Mouse (Mus musculus): ENCODE measurements around the gene Zcchc3. TPM values are rescaled to one million over a fixed set of nuclear protein-coding genes. Genes with fewer than 3 reads are reported as not detected.

The Zcchc3 gene
- polyA plus RNA-seq, 1 experiment from 2014 or later: 47.8 TPM

DNA sequence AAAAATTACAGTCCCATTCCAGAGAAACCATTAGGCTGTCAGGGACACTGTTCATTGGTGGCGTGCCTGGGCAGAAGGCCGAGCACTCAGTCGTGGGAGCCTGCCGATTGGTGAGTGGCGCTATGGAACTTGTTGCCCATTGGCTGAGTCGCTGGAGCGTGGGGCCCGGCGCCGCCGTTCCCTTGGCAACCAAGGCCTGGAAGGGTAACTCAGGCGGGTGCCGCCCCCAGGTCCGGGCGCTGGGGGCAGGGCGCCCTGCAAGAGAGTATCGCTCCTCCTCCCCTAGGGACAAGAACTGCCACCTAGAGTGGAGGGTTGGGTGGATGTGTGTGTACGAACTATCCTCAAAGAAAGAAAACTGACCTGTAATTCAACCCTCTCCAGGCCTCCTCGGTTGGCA is 8.7 kb downstream of the Zcchc3 start:
- Histone ChIP-seq H3K9ac (peak overlapping the region; percentile 57), H3K27me3 (no peaks in the 10 kb centered on the region), H3K9me3 (no peaks in the 10 kb centered on the region), H3K4me3 (peak overlapping the region; percentile 38), H3K4me2 (peak overlapping the region; percentile 66), H3K36me3 (no peaks in the 10 kb centered on the region), H3K4me1 (peaks cover 36% of the 10 kb centered on the region), H3K27ac (peak overlapping the region; percentile 80)
- WGBS: under 1% methylated on average over 19 of the region's 19 CpGs
- ATAC-seq (ENCODE audit: insufficient number of reproducible peaks, insufficient read depth, low FRiP score, low TSS enrichment, low read depth): peak; percentile 94

DNA sequence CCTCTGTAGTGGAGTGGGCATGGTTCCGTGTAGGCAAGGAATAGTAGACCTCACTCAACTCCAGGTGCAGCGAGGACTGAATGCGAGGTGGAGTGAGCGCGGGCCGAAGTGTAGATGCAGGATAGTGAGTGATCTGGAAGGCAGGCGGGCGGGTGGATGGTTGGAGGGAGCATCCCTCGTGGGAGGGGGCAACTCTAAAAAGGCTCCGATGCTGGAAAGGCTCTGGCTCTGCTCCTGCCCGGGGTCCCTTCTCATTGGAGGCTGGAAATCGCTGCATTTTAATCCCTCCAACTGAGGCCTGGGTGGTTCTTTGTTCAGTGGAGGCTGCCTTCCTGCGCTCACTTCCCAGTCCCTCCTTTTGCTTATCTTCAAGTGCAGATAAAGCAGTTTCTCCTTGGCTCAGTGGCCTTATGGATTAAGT is 15.7 kb downstream of the Zcchc3 start:
- Histone ChIP-seq H3K27me3 (no peaks in the 10 kb centered on the region), H3K4me2 (peak overlapping the region; percentile 88), H3K9me3 (no peaks in the 10 kb centered on the region), H3K27ac (peak overlapping the region; percentile 100), H3K4me1 (peaks cover 31% of the 10 kb centered on the region), H3K36me3 (peaks cover 5% of the 10 kb centered on the region; the same call in 1 of the 2 replicates), H3K4me3 (peak overlapping the region; percentile 84), H3K9ac (peak overlapping the region; percentile 96)
- ATAC-seq (ENCODE audit: insufficient number of reproducible peaks, insufficient read depth, low FRiP score, low TSS enrichment, low read depth): peak; percentile 10; the same call in 1 of the 2 replicates
- 1% methylated on average over 13 of the region's 13 CpGs for WGBS

DNA sequence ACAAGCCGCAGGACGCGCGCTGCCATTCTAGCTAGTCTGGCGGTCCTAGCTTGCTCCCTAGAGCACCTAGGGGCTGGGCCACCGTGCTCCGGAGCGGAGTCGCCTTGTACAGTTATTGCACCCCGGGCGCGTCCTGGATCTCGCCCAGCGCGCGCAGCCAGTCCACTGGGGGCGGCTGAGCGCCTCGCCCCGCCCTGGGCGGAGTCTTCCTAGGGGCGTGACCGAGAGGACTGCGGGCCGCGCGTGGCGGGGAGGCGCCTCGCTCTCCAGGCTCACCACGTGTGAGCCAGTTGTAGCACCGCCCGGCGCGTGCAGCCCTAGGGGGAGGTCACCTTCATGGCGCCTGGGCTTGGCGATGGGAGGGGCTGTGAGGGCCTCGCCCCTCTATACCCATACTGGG is 16.1 kb downstream of the Zcchc3 start:
- peak; percentile 83 for ATAC-seq (ENCODE audit: insufficient number of reproducible peaks, insufficient read depth, low FRiP score, low TSS enrichment, low read depth)

DNA sequence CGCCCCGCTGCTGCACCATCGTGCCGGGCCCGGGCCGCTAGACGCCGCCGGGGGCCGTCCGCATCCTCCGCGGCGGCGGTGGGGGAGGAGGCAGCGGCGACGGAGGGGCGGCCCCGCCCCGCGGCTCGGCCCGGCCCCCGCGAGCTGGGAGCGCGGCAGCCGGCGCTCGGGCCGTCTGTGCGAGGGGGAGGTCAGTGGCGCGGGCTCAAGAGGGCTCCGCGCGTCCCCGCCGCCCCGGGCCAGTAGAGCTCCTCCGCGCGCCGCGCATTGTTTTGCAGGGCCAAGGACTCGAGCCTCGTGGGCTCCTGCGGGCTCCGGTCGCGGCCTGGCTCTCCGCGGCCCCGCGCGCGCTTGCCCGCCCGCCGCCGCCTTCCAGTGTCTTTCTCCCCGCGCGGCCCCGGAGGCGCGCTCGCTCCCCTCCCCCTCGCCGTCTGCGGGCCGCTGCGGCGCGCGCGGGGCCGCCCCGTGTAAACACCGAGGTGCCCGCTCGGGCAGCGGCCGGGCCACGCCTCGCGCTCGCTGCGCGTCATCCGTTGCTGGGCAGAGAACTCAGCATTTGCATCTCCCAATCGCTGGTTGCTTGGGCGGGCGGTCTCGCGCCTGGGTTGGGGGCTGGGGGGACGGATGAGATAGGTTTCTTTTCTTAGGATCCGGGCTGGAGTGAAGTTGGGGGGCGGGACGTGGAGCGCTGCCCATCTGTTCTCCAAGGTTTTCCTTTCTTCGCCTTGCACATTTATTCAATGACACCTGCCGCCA is 17.0 kb downstream of the Zcchc3 start, which contains the start of gene Sox12:
TSS of gene Sox12 (minus strand) at position 384 of the 756 bp plus-strand sequence.
- Histone ChIP-seq H3K9me3 (no peaks in the 10 kb centered on the region), H3K4me1 (peaks cover 42% of the 10 kb centered on the region), H3K27me3 (no peaks in the 10 kb centered on the region), H3K9ac (peak within 1 kb of the TSS; percentile 96), H3K4me2 (peak within 1 kb of the TSS; percentile 88), H3K27ac (peak within 1 kb of the TSS; percentile 100), H3K4me3 (peak within 1 kb of the TSS; percentile 84), H3K36me3 (peaks cover 5% of the 10 kb centered on the region; the same call in 1 of the 2 replicates)
- peak; percentile 68 for ATAC-seq (ENCODE audit: insufficient number of reproducible peaks, insufficient read depth, low FRiP score, low TSS enrichment, low read depth)
- WGBS: under 1% methylated on average over 63 of the region's 104 CpGs

More for the DNA sequence above, 16.1 kb downstream of the Zcchc3 start:
- H3K36me3 ChIP-seq: peaks cover 5% of the 10 kb centered on the region; the same call in 1 of the 2 replicates
- H3K9ac ChIP-seq: peak overlapping the region; percentile 96
- peak overlapping the region; percentile 88 for H3K4me2 ChIP-seq
- WGBS: under 1% methylated on average over 38 of the region's 38 CpGs
- H3K27me3 ChIP-seq: no peaks in the 10 kb centered on the region
- H3K4me1 ChIP-seq: peaks cover 35% of the 10 kb centered on the region
- peak overlapping the region; percentile 100 for H3K27ac ChIP-seq
- no peaks in the 10 kb centered on the region for H3K9me3 ChIP-seq
- peak overlapping the region; percentile 84 for H3K4me3 ChIP-seq

DNA sequence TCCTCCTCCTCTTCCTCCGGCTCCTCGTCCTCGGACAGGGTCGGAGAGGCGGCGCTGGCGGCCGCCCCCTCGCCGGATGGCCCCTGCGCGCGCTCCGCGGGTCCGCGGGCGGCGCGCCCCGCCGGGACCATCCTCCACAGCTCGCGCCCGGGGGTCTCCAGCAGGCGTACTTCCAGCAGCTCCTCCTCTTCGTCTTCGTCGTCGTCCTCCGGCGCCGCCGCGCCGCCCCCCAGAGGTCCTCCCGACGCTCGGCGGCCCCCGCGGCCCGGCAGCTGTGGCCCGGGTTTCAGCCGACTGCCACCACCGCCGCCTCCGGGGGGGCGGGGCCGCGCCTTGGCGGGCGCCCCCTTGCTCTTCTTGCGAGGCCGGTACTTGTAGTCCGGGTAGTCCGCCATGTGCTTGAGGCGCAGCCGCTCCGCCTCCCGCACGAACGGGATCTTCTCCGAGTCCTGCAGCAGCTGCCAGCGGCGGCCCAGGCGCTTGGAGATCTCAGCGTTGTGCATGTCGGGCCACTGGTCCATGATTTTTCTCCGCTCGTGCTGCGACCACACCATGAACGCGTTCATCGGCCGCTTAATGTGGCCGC is 17.7 kb downstream of the Zcchc3 start:
- peak overlapping the region; percentile 100 for H3K27ac ChIP-seq
- H3K9ac ChIP-seq: peak overlapping the region; percentile 96
- H3K4me2 ChIP-seq: peak overlapping the region; percentile 88
- 0 out of 2 replicates have a peak, but pooled peaks have one; percentile 1 for ATAC-seq (ENCODE audit: insufficient number of reproducible peaks, insufficient read depth, low FRiP score, low TSS enrichment, low read depth)
- peak overlapping the region; percentile 84 for H3K4me3 ChIP-seq
- peaks cover 5% of the 10 kb centered on the region; the same call in 1 of the 2 replicates for H3K36me3 ChIP-seq
- no peaks in the 10 kb centered on the region for H3K27me3 ChIP-seq
- no peaks in the 10 kb centered on the region for H3K9me3 ChIP-seq
- peaks cover 42% of the 10 kb centered on the region for H3K4me1 ChIP-seq
- WGBS: 0% methylated on average over 59 of the region's 77 CpGs

DNA sequence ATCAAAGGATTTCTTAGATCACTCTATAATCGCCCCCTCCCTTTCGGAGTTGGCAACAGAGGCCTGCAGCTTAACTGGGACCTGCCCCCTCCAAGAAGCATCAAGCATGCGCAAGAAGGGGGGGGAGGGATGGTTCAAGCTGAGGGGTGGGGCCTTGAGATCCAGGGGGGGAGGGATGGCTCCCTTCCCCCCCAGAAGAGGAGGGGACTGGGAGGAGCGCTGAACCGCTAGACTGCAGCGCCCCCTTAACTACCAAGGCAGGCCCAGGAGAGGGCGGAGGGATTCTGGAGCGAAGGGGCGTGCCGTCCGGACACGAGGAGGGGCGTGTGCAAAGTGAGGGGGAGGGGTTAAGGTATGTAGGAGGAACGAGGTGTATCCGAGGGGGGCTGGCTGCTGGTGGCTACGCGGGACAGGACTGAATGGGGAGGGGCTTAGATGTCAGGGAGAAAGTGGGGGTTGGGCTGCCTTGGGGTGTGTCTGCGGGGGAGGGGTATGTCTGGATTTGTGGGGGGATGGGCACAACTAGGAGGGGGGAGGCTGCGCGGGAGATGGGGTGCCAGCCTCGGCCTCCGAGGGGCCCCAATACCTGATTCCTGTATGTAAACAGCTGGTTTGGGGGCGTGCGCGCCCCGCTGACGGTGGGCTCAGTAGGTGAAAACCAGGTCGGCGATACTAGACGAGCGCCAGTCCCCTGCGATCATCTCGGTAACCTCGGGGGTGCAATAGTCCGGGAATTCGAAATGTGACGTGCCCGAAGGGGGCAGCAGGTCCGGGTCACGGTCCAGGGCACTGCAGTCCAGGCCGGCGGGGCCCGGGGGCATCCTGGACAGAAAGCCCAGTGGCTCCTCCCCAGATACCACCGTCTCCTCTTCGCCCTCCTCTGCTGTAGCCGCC is 18.5 kb downstream of the Zcchc3 start:
- peak overlapping the region; percentile 100 for H3K27ac ChIP-seq
- H3K4me2 ChIP-seq: peak overlapping the region; percentile 88
- H3K4me3 ChIP-seq: peak overlapping the region; percentile 84
- WGBS: under 1% methylated on average over 43 of the region's 46 CpGs
- no peaks in the 10 kb centered on the region for H3K9me3 ChIP-seq
- peaks cover 5% of the 10 kb centered on the region; the same call in 1 of the 2 replicates for H3K36me3 ChIP-seq
- no peaks in the 10 kb centered on the region for H3K27me3 ChIP-seq
- peaks cover 42% of the 10 kb centered on the region for H3K4me1 ChIP-seq
- peak overlapping the region; percentile 96 for H3K9ac ChIP-seq
- peak; percentile 76 for ATAC-seq (ENCODE audit: insufficient number of reproducible peaks, insufficient read depth, low FRiP score, low TSS enrichment, low read depth)

DNA sequence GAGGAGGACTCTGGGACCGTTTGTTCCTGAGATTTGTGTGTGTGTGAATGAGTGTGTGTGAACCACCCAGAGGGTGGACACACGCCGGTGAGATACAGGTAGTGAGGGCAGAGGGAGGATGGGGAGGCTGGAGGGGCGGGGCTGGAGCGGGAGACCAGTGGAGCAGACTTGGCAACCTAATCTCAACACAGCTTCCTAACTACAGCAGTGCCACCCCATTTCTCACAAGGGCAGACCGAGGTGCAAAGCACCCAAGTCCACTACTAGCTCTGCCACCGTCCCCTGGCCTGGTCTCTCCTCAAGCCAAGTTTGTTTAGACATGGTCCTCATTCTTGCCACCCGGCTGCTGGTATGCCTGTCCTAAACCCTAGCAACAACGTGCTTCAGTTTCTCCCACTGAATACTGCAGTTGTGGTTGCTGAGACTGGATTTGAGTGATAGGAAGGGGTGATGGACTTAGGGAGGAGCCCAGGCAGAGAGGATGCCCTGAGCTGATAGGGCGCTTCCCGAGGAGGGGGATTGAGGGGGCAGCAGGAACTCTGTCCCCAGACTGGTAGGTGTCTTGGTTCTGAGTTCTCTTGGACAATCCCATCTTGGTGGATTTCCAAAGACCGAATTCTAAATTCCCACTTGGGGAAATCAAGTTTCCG is 19.4 kb downstream of the Zcchc3 start:
- Histone ChIP-seq H3K27me3 (no peaks in the 10 kb centered on the region), H3K27ac (peak overlapping the region; percentile 100), H3K9ac (peak overlapping the region; percentile 96), H3K4me1 (peaks cover 42% of the 10 kb centered on the region), H3K4me2 (peak overlapping the region; percentile 88), H3K4me3 (peak overlapping the region; percentile 84), H3K9me3 (no peaks in the 10 kb centered on the region), H3K36me3 (peaks cover 5% of the 10 kb centered on the region; the same call in 1 of the 2 replicates)
- WGBS: 22% methylated on average over 13 of the region's 13 CpGs
- no peak for ATAC-seq (ENCODE audit: insufficient number of reproducible peaks, insufficient read depth, low FRiP score, low TSS enrichment, low read depth)

DNA sequence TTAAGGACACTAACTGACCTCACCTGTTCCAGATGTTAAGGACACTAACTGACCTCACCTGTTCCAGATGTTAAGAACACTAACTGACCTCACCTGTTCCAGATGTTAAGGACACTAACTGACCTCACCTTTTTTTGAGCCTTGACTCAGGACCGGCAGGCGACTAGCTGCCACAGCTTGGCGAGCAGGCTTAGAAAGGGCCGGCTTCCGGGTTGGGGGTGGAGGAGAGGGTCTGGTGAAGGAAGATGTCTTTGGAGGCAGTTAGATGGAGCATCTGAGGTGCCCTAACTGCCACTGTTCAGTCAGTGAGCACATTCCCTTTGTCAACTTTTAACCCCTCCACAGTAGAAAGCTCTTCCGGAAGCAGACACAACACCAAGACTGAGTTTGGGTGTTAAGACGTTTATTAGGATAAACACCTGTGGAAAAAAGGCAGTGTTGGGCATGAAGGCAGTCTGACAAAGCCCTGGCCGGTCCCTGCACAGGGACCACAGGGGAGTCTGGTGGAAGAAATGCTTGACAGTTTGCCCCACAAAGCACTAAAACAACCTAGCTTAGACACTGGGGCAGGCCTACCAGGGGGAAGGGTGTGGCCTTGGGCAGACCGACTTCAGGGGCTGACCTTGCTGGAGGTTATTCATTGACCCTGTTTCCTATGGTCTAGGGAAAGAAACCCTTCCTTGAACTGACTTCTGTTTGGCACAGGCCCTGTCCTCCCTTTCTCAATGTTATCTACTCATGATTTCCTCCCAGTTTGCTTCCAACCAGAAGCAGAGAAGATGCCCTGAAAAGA is 21.4 kb downstream of the Zcchc3 start:
- peak overlapping the region; percentile 84 for H3K4me3 ChIP-seq
- peaks cover 5% of the 10 kb centered on the region; the same call in 1 of the 2 replicates for H3K36me3 ChIP-seq

DNA sequence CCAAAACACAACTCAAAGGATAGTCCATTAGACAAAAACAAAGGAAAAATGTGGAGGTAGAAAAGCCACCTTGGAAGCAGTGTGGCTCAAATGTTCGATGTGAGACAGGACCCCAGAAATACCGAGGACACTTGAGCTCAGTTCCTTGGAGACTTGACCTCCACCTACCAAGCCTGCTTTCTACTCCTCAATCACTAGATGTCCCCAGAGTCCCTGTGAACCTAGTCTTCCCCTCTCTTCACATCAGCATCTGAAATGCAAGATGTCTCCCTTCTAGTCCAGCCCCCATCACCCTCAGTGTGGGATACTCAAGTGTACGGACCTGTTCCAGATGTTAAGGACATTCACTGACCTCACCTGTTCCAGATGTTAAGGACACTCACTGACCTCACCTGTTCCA is 22.0 kb downstream of the Zcchc3 start:
- no peak for ATAC-seq (ENCODE audit: insufficient number of reproducible peaks, insufficient read depth, low FRiP score, low TSS enrichment, low read depth)
- no peak overlapping the region for H3K27ac ChIP-seq
- no peaks in the 10 kb centered on the region for H3K27me3 ChIP-seq
- H3K36me3 ChIP-seq: peaks cover 5% of the 10 kb centered on the region; the same call in 1 of the 2 replicates
- no peak overlapping the region for H3K4me3 ChIP-seq
- H3K9ac ChIP-seq: no peak overlapping the region
- 13% methylated on average over 3 of the region's 3 CpGs for WGBS
- H3K9me3 ChIP-seq: no peaks in the 10 kb centered on the region
- H3K4me2 ChIP-seq: no peak overlapping the region
- peaks cover 31% of the 10 kb centered on the region for H3K4me1 ChIP-seq

More for the DNA sequence above, 21.4 kb downstream of the Zcchc3 start:
- no peak for ATAC-seq (ENCODE audit: insufficient number of reproducible peaks, insufficient read depth, low FRiP score, low TSS enrichment, low read depth)
- no peaks in the 10 kb centered on the region for H3K27me3 ChIP-seq
- 48% methylated on average over 9 of the region's 9 CpGs for WGBS
- peak overlapping the region; percentile 88 for H3K4me2 ChIP-seq
- H3K4me1 ChIP-seq: peaks cover 31% of the 10 kb centered on the region
- no peak overlapping the region for H3K27ac ChIP-seq
- H3K9ac ChIP-seq: no peak overlapping the region
- no peaks in the 10 kb centered on the region for H3K9me3 ChIP-seq

DNA sequence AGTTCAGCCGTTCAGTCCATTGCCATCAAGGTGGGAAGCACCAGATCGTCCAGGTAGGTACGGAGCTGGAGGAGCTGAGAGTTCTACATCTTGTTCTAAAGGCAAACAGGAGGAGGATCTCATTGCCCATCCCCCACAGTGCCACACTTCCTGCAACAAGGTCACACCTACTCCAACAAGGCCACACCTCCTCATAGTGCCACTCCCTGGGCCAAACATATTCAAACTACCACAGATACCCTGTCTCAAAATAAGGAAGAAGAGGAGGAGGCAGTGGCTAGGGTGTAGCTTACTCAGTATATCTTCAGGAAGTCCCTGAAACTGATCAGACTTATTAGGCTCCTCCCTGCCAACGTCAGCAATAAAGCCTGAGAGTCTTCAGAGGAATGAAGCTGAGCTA is 30.6 kb downstream of the Zcchc3 start:
- H3K9me3 ChIP-seq: no peaks in the 10 kb centered on the region
- WGBS: 79% methylated on average over 4 of the region's 4 CpGs
- no peak for ATAC-seq (ENCODE audit: insufficient number of reproducible peaks, insufficient read depth, low FRiP score, low TSS enrichment, low read depth)
- H3K4me1 ChIP-seq: no peaks in the 10 kb centered on the region
- H3K4me2 ChIP-seq: no peak overlapping the region
- no peak overlapping the region for H3K4me3 ChIP-seq
- no peaks in the 10 kb centered on the region for H3K27me3 ChIP-seq
- no peaks in the 10 kb centered on the region for H3K36me3 ChIP-seq
- no peak overlapping the region for H3K9ac ChIP-seq
- no peak overlapping the region for H3K27ac ChIP-seq
